Mouse (Mus musculus): ENCODE data around the gene Rtl8a. TPM values are rescaled to one million over a fixed set of nuclear protein-coding genes. Genes with fewer than 3 reads are reported as not detected.
A peak's percentile ranks its signal among the peaks of the same experiment; 100 is the strongest.
"Not testable (repeated sequence)": the region's sequence is repeated elsewhere in the genome, so short reads cannot be mapped to it uniquely, and the experiment has no call there.

The Rtl8a gene
- polyA plus RNA-seq (2012; rRNA removed), result 362 and 398 TPM in 2 replicates

DNA sequence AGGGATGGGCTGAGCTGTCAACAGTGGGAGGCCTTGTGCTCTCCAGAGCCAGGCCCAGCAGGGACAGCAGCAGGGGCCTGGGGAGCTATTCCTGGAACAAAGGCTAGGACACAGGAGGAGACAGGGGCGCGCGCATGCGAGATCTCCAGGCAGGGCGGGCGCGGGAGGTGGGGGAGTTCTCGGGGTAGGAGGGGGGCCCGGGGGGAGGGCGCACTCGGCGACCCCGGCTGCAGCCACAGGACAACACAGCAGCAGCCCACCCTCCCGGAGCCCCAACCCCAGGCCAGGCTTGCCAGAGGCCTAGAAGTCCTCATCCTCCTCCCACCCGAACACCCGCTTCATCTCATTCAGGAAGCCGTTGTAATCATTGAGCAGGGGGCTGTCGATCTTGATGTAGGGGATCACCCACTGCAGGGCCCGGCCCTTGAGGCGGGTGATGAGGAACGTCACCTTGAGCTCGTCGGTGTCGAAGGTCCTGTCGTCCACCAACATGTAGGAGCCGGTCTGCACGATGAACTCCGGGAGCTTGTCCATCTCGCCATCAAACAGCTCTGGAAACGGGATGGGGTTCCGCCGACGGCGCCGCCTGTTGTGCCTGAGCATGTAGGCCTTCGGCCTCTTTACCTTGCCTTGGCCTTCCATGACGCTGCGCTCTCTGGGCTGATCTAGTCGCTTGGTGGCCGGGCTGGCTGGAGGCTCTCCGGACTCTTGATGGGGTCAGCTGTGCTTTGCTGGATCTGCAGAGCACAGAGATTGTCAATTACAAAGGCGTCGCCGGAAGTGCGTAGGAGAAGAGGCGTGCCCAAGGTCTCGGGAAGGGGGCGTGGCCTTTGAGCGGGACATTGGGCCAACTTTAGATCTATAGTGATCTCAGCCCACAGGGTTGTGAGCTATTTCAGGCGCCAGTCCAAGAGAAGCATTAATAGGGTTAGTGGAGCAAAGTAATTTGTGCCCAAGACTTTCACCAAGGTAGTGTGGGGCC lies at the start of gene Rtl8a:
TSS of gene Rtl8a (minus strand) at position 703 of the 982 bp plus-strand sequence.
- WGBS, result 15% methylated on average over 13 of the region's 50 CpGs
- peak; percentile 16; the same call in 1 of the 2 replicates for TF ChIP-seq POLR2A (IDR thresholded peaks at IDR 0.05; ENCODE audit: borderline replicate concordance, insufficient read depth, low read length)
- Histone ChIP-seq H3K27ac (ENCODE audit: insufficient read depth, low read length) (peak within 1 kb of the TSS; percentile 85; the same call in 1 of the 2 replicates), H3K4me3 (replicated peaks; ENCODE audit: insufficient read depth, low read depth, low read length) (peak within 1 kb of the TSS; percentile 43)
- H3K27me3 ChIP-seq (ENCODE audit: control insufficient read depth, insufficient read depth, low read length); H3K4me1 ChIP-seq (ENCODE audit: control insufficient read depth, insufficient read depth, low read length): not testable (repeated sequence)
- peak; percentile 82 to 85 for DNase-seq

DNA sequence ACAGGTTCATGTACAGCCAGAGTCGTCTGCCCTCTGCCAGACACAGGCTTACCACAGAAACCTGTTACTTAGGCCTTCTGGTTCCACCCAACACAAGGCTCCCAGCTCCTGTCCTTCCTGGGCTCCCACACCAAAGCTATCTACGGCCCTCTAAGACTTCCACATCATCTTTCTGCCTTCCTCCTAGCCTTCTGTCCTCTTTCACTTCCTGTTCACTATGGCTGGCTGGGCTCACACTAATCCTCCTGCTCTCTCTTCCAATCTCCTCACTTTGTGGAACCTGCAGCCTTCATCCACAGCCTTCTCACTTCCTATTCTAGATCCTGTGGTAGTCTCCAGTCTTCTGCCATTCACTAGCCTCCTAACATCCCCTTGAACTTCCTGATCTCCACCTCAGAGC lies 49.7 kb upstream of the Rtl8a start:
- no peak for TF ChIP-seq CTCF (IDR thresholded peaks at IDR 0.05; ENCODE audit: borderline replicate concordance, insufficient read depth, low read depth, low read length)
- no peak for TF ChIP-seq POLR2A (IDR thresholded peaks at IDR 0.05; ENCODE audit: borderline replicate concordance, insufficient read depth, low read length)
- H3K27ac ChIP-seq (ENCODE audit: insufficient read depth, low read length), result no peak overlapping the region
- 72% methylated on average over 2 of the region's 2 CpGs for WGBS
- no peaks in the 10 kb centered on the region for H3K4me1 ChIP-seq (ENCODE audit: control insufficient read depth, insufficient read depth, low read length)
- H3K27me3 ChIP-seq (ENCODE audit: control insufficient read depth, insufficient read depth, low read length), result no peaks in the 10 kb centered on the region
- no peak for DNase-seq
- no peak overlapping the region for H3K4me3 ChIP-seq (replicated peaks; ENCODE audit: insufficient read depth, low read depth, low read length)

DNA sequence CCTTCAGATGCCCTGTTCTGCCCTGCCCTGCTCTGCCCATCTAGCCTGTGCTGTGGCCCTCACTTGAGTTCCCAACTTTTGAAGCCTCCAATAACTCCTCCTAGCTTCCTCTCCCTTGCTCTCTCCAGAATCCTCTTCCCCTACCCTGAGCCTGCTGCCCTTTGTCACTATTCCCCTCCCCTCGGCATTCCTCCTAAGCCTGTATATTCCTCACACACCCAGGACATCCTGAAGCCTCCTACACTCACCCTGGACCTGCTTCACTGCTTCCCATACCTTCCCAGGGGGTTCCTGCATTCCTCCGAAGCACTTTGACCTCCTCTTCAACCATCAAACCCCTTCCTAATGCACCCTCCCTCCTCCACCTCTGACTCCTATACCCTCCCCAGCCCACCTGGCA lies 48.6 kb upstream of the Rtl8a start:
- H3K27me3 ChIP-seq (ENCODE audit: control insufficient read depth, insufficient read depth, low read length), result no peaks in the 10 kb centered on the region
- no peak overlapping the region for H3K4me3 ChIP-seq (replicated peaks; ENCODE audit: insufficient read depth, low read depth, low read length)
- H3K4me1 ChIP-seq (ENCODE audit: control insufficient read depth, insufficient read depth, low read length), result no peaks in the 10 kb centered on the region
- DNase-seq, result no peak
- TF ChIP-seq POLR2A (IDR thresholded peaks at IDR 0.05; ENCODE audit: borderline replicate concordance, insufficient read depth, low read length) (no peak), CTCF (IDR thresholded peaks at IDR 0.05; ENCODE audit: borderline replicate concordance, insufficient read depth, low read depth, low read length) (no peak)
- WGBS, result 69% methylated on average over 2 of the region's 2 CpGs
- H3K27ac ChIP-seq (ENCODE audit: insufficient read depth, low read length), result no peak overlapping the region

DNA sequence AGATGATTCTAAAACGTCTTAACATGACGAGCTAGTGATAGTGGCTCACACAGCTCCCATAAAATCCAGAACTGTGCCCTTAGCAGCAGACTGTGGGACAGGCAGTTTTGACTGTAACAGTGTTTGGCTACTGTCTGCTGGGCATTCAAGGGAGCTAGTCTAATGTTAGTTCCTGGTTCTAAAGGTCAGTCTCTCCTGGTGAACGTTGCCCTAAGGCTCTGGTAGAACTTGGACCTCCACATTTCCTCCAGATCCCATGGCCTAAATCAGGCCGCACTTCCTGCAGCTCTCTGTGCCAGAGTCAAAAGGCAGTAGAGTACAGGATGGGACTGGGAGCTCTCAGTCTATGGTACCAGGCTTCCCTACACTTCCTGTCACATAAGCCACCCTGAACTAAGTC lies 41.2 kb upstream of the Rtl8a start:
- H3K4me1 ChIP-seq (ENCODE audit: control insufficient read depth, insufficient read depth, low read length); H3K27me3 ChIP-seq (ENCODE audit: control insufficient read depth, insufficient read depth, low read length); H3K4me3 ChIP-seq (replicated peaks; ENCODE audit: insufficient read depth, low read depth, low read length); H3K27ac ChIP-seq (ENCODE audit: insufficient read depth, low read length); DNase-seq: not testable (repeated sequence)
- WGBS, result 91% methylated on average over 2 of the region's 4 CpGs

DNA sequence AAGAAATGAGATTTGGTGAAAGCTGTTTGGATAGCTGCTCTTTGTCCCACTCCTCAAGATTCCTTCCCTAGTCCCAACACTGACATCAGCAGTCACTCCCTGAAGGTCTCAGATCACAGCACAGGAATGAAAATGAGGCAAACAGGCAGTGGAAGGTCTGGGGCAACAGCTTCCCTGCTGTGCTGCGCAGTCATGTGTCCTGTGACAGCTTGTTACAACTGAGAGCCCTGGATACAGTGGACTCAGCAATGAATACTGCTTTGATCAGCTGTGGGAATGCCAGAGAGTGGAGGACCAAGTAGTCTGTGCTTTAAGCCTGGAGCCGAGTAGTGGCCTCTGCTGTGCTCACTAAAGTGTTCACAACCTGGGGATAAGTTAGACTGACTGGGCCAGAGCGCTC lies 39.2 kb upstream of the Rtl8a start:
- H3K4me1 ChIP-seq (ENCODE audit: control insufficient read depth, insufficient read depth, low read length); H3K4me3 ChIP-seq (replicated peaks; ENCODE audit: insufficient read depth, low read depth, low read length); H3K27ac ChIP-seq (ENCODE audit: insufficient read depth, low read length); DNase-seq; H3K27me3 ChIP-seq (ENCODE audit: control insufficient read depth, insufficient read depth, low read length): not testable (repeated sequence)
- 37% methylated on average over 2 of the region's 3 CpGs for WGBS

DNA sequence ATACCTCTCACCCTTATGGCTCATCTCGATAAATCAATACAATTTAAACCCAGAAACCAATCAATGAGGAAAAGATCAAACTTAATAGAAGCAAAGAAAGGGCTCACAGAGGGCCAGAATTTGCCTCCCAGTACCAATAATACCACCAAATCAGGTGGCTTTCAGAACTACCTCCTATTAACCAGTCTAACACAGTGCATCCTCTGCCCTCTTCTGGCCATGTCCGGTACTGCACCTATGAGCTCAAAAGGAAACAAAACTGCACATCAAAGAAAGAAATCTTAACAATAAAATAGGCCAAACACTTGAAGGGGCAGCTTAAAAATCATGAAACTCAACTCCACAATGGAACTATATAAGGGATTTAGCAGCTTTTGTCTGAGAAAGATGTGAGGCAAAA lies 33.5 kb upstream of the Rtl8a start:
- H3K27me3 ChIP-seq (ENCODE audit: control insufficient read depth, insufficient read depth, low read length); H3K27ac ChIP-seq (ENCODE audit: insufficient read depth, low read length); H3K4me3 ChIP-seq (replicated peaks; ENCODE audit: insufficient read depth, low read depth, low read length); H3K4me1 ChIP-seq (ENCODE audit: control insufficient read depth, insufficient read depth, low read length): not testable (repeated sequence)
- TF ChIP-seq CTCF (IDR thresholded peaks at IDR 0.05; ENCODE audit: borderline replicate concordance, insufficient read depth, low read depth, low read length), result 0 out of 2 replicates have a peak, but pooled peaks have one; percentile 12
- WGBS, result 22% methylated on average over 2 of the region's 2 CpGs
- DNase-seq, result peak; percentile 53 to 75

DNA sequence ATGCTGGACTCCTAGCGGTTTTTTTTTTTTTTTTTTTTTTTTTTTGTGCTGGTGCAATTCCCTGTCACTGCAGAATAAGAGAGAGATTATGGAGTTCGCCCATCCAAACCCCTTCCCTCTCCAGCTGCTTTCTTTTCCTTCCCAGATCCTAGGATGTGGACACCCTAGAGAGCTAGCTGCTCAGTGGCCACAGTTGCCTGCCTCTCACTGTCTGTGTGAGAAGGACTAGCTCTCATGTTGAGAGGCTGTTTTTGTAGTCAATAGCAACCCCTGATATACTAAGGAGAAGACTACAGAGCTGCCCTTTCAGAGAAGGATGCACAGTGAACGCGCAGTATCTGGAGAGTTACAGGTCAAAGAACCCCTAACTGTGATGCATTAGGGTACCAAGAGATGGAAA lies 27.2 kb upstream of the Rtl8a start:
- WGBS, result 11% methylated on average over 4 of the region's 4 CpGs

DNA sequence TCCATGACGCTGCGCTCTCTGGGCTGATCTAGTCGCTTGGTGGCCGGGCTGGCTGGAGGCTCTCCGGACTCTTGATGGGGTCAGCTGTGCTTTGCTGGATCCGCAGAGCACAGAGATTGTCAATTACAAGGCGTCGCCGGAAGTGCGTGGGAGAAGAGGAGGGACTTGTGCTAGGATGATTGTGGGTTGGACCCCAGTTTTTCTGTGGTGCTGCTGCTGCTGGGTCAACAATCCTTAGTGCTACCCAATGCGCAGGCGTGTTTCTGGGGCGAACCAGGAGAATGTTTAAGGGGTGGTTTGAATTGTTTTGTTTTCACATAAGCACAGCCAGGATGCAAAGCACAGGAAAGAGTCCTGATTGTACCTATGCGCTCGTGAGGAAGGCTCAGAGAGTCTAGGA lies 26.8 kb upstream of the Rtl8a start, which contains the start of gene Rtl8b:
TSS of gene Rtl8b (minus strand) at position 115 of the 400 bp plus-strand sequence.
- Histone ChIP-seq H3K27me3 (ENCODE audit: control insufficient read depth, insufficient read depth, low read length) (no peaks in the 10 kb centered on the region), H3K27ac (ENCODE audit: insufficient read depth, low read length) (peak within 1 kb of the TSS; percentile 86), H3K4me3 (replicated peaks; ENCODE audit: insufficient read depth, low read depth, low read length) (peak within 1 kb of the TSS; percentile 44), H3K4me1 (ENCODE audit: control insufficient read depth, insufficient read depth, low read length) (no peaks in the 10 kb centered on the region)
- peak; percentile 85 to 91 for DNase-seq
- WGBS, result 3% methylated on average over 12 of the region's 15 CpGs
- no peak for TF ChIP-seq CTCF (IDR thresholded peaks at IDR 0.05; ENCODE audit: borderline replicate concordance, insufficient read depth, low read depth, low read length)
- TF ChIP-seq POLR2A (IDR thresholded peaks at IDR 0.05; ENCODE audit: borderline replicate concordance, insufficient read depth, low read length), result peak; percentile 34; the same call in 1 of the 2 replicates

More for the DNA sequence above, 27.2 kb upstream of the Rtl8a start:
- Histone ChIP-seq H3K4me3 (replicated peaks; ENCODE audit: insufficient read depth, low read depth, low read length) (peak overlapping the region; percentile 44), H3K27ac (ENCODE audit: insufficient read depth, low read length) (peak overlapping the region; percentile 86)
- H3K27me3 ChIP-seq (ENCODE audit: control insufficient read depth, insufficient read depth, low read length); H3K4me1 ChIP-seq (ENCODE audit: control insufficient read depth, insufficient read depth, low read length): not testable (repeated sequence)
- peak; percentile 22 to 33 for DNase-seq

DNA sequence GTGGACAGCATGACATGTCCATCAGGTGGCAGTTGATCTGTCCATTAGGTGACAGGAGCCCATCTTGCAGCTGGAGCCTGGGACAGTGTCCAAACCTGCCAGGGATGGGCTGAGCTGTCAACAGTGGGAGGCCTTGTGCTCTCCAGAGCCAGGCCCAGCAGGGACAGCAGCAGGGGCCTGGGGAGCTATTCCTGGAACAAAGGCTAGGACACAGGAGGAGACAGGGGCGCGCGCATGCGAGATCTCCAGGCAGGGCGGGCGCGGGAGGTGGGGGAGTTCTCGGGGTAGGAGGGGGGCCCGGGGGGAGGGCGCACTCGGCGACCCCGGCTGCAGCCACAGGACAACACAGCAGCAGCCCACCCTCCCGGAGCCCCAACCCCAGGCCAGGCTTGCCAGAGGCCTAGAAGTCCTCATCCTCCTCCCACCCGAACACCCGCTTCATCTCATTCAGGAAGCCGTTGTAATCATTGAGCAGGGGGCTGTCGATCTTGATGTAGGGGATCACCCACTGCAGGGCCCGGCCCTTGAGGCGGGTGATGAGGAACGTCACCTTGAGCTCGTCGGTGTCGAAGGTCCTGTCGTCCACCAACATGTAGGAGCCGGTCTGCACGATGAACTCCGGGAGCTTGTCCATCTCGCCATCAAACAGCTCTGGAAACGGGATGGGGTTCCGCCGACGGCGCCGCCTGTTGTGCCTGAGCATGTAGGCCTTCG lies 26.2 kb upstream of the Rtl8a start:
- H3K4me3 ChIP-seq (replicated peaks; ENCODE audit: insufficient read depth, low read depth, low read length); DNase-seq; H3K4me1 ChIP-seq (ENCODE audit: control insufficient read depth, insufficient read depth, low read length); H3K27ac ChIP-seq (ENCODE audit: insufficient read depth, low read length); H3K27me3 ChIP-seq (ENCODE audit: control insufficient read depth, insufficient read depth, low read length): not testable (repeated sequence)
- no CpG with 5 or more reads among the region's 36 CpGs for WGBS

DNA sequence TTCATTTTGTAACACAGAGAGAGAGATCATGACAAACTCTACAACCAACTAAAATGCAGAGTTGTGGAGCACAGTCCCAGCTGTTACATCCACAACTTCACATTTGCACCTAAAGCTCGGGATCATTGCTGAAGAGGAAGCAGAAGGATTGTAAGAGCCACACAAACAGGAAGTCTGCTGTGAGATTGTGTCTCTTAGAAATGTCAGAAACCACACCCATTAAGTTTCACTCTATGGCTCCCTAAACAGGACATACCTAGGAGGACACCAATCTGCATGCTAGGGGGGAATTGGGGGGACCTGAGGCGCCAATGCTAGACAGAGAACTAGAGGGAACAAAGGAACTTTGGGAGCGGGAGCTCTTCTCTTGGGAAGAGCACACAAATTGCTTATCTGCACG lies 9.4 kb upstream of the Rtl8a start:
- H3K27me3 ChIP-seq (ENCODE audit: control insufficient read depth, insufficient read depth, low read length); H3K4me3 ChIP-seq (replicated peaks; ENCODE audit: insufficient read depth, low read depth, low read length); DNase-seq; H3K4me1 ChIP-seq (ENCODE audit: control insufficient read depth, insufficient read depth, low read length); H3K27ac ChIP-seq (ENCODE audit: insufficient read depth, low read length): not testable (repeated sequence)
- WGBS, result 68% methylated on average over 4 of the region's 4 CpGs

All from cerebellum, adult 2 months (tissue).